Mouse (Mus musculus) adrenal gland, postnatal 25 days (tissue): Measurements from ENCODE around the gene Tbkbp1. TPM values are rescaled to one million over a fixed set of nuclear protein-coding genes. Genes with fewer than 3 reads are reported as not detected.
A peak's percentile ranks its signal among the peaks of the same experiment; 100 is the strongest.
"Not testable (repeated sequence)": the region's sequence is repeated elsewhere in the genome, so short reads cannot be mapped to it uniquely, and the experiment has no call there.

Source experiments
- DNase-seq: peaks from one replicate; pipeline ENCODE4 v3.0.0; 2021; ENCODE audit warnings: mixed read lengths
- long read RNA-seq: library from polyadenylated mRNA; stranded (forward); transcript quantifications from one replicate; pipeline ENCODE4 v2.0.0, GENCODE M21; 2021
- total RNA-seq: library from RNA; stranded (reverse); gene quantifications from 2 replicates; pipeline ENCODE4 v1.2.3, GENCODE M21; 2021

The Tbkbp1 gene
- 11.1 and 12.7 TPM in 2 replicates for total RNA-seq
- long read RNA-seq, partial matches to known transcripts, result 1 of 4 reads
- long read RNA-seq, other reads (novel, unspliced or antisense), result 3 of 4 reads

DNA sequence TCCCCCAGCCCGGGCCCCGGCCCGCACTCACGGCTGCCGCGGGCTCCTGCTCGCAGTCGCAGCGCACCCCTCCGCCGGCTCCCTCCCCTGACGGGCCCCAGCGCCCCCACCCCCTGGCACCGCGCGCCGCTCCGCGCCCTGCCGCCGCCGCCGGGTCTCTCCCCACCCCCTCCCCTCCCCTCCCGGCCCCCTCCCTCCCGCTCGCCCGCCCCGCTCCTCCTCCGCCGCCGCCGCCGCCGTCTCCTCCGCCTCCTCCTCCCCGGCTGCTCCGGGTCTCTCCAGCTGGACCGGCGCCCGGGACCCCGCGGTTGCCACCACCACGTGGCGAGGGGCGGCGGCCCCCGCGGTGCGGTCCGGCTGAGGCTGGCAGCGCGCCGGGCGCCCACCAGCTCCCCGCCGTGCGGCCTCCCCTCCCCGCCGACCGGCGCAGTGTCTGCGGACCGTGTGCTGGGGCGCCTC is at the start of gene Tbkbp1:
Gene Tbkbp1, minus strand, starts transcription at position 153 of the 459 bp plus-strand sequence.
- peak; percentile 53 for DNase-seq

DNA sequence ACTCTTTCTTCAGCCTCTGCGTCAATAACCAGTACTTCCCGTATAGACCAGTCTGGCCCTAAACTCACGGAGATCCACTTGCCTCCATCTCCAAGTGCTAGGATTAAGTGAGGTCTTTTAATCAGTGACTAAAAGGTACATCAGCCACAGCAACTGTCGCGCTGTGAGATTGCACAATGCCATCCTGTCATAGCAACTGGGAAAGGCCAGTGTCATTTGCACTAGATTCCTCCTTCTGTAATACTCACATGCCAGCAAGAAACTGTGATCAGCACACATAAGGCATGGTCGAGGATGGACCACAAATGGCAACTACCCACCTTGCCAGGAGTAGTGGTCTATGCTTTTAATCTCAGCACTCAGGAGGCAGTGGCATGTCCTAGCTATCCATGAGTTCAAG is 48.2 kb upstream of the Tbkbp1 start:
- peak; percentile 23 for DNase-seq

DNA sequence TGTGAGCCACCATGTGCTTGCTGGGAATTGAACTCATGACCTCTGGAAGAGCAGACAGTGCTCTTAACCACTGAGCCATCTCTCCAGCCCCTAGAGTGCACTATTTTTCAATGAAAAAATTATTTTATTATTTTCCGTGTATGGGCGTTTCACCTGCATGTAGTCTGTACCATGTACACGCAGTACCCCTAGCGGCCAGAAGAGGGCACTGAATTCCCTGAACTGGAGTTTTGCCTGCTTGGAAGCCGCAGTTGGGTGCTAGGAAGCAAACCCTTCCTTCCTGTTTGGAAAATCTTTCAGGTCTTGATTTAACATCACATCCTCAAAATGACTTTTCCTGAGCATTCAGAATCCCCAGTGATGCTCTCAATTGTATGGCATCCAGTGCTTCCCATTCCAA is 47.3 kb upstream of the Tbkbp1 start:
- DNase-seq, result peak; percentile 57

DNA sequence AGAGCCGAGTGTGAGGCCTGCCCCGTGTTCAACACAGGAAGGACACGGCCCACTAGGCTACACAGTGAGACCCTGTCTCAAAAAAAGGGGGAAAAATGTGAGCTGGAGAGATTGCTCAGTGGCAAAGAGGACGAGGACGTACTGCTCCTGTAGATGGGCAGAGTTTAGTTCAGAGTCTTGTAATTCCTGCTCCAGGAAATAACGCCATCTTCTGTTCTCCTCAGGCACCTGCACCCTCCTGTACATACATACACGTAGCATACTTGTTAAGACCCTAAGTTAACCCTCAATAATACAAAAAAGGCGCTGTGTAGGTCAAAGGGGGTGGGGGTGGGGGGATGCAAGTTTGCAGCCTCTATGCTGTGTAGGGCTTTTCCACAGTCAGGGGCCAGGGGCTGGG is 45.7 kb upstream of the Tbkbp1 start:
- no peak for DNase-seq

DNA sequence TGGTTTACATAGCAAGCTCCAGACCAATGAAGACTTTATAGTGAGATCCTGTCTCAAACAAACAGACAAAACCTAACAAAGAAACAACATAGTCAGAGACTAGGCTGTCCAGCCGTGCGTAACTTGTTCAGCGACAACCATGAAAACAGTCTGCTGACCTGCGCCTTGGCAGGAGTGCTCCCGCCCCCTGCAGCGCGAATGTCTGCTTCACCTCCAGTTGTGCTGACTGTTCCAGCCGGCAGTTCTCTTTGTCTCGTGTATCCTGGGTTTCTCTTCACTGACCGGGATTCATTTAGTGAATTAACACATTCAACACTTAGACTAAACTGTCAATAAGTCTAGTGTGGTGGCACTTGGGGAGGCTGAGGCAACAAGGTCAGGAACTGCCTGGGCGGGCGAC is 45.2 kb upstream of the Tbkbp1 start:
- DNase-seq, result no peak

DNA sequence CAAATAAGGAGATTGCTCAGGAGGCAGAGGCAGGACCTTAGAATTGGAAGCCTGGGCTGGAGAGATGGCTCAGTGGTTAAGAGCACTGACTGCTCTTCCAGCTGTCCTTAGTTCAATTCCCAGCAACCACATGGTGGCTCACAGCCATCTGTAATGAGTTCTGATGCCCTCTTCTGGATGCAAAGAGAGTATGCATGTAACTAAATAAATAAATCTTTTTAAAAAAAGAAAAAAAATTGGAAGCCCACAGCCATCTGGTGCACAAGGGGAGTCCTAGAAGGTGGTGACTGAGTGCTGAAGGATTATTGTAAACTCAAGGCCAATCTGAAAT is 41.3 kb upstream of the Tbkbp1 start:
- no peak for DNase-seq

DNA sequence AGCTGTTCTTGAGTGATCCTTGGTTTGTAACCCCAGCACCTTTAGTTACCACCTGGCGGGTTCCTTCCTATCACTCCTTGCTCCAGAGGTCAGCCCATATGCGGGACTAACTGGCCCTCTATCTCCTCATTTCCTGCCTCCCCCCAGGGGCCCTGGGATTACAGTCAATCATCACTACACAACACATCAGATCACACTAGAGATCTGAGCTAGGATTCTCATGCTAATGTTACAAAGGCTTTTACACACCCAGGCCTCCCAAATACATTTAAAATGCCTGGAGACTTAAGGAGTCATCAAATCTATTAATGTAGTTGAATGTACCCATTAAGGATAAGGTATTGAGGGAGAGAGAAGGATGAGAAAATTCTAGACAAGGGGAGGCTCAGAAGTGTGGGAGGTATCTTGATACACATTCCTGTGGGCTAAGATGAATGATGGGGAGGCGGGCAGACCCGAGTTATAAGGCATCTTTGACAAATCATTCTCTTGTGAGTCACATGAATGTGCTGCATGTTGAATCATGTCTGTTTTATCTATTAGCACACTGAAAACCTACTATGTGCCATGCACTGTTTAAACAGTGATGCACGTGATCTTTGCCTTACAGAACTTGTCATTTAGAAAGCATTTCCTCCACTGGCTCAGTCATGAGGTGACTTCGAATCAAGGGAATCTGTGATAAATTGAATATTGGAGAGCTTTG is 40.8 kb upstream of the Tbkbp1 start:
- DNase-seq, result no peak

DNA sequence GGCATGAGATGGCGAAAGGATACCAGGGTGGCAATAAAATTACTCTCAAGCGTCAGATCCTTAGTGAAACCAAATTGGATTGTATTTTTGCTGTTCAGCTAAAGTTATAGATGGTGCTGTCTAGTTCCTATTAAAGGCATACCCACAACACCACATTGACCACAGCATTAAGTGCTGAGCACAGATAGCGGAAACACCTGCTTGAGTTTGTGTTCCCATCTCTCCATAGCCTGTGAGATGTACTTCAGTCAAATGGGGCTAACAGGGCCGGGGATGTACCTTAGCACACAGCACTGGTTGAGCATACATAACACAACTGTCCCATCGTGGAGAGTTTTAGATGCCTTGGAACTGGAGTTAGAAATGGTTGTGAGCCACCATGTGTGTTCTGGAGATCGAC is 39.7 kb upstream of the Tbkbp1 start:
- DNase-seq, result no peak

DNA sequence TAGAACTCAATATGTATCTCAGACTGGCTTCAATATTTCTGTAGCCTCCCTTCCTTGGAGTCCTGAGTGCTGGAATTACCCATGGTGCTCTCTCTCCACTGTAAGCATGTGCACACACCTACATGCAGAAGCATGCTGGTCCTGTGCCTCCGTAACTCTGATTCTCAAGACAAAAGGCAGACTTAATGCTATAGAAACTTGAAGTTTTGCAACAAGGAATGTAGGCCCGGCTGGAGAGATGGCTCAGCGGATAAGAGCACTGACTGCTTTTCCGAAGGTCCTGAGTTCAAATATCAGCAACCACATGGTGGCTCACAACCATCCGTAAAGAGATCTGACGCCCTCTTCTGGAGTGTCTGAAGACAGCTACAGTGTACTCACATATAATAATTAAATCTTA is 38.4 kb upstream of the Tbkbp1 start:
- DNase-seq, result not testable (repeated sequence)

DNA sequence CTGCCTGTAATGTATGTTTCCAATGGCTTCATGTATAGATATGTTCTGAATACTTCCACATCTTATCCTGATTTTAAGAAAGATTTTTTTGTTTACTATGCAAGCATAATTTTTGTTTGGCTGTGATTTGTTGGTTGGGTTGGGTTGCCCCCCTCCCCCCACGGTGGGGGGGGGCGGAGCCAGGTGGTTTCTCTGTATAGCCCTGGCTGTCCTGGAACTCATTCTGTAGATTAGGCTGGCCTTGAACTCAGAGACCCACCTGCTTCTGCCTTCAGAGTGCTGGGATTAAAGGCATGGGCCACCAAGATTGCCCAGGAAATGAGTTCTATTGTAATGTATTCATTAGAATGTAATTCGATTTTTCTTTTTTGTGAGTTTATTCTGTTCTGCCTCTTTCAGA is 37.9 kb upstream of the Tbkbp1 start:
- no peak for DNase-seq

DNA sequence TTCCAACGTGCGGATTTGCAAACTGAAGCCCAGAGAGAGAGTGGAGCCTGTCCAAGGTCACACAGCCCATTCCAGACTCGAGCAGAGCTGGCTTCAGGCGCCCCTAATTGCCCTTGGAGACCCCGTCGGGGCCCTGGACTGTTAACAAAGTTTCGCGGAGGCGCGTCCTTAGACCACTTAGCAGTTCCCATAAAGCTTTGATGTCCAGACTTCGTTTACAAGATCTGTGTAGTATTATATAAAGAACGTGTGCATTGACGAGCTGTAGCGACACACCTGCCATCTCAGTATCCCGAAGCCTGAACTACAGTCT is 37.3 kb upstream of the Tbkbp1 start:
- DNase-seq, result no peak

DNA sequence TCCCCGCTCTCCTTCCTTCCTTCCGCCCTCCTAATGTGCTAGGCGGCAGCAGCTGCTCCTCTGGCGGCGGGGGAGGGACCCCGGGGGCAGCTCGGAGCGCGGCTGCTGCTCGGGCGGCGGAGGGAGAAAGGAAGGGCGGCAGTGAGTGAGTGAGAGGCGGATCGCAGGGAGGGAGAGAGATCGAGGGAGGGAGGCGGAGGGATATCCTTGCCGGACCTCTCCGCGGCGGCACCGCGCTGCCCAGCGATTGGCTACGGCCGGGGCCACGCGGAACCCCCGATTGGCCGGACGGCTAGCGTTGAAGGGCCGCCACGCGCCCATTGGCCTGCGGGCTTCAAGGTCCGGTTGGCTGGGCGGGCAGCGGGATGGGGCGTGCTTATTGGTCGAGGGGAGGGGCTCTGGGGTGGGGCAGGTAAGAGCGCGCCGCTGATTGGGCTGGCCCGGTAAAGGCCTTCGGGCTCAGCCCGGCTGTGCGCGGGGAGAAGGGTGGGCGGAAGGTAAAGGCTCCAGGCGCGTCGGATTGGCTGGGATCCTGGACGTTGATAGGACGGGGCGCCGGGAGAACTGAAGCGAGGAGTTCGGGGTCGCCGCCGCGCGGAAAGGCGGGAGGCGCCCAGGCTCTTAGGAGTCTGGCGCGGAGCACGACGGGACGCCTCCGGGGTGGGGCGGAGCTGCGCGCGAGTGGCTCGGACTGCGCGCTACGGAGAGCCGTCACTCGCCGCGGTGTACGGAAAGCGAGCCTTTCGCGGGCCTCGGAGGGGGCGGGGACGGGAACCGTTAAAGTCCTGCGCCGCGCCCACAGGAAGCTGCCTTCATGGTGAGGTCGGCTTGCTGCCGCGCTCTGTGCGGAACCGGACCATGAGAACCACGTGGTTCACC is 36.7 kb upstream of the Tbkbp1 start, which contains the start of gene Kpnb1:
Gene Kpnb1, minus strand, starts transcription at position 118 of the 879 bp plus-strand sequence.
- DNase-seq, result peak; percentile 99

DNA sequence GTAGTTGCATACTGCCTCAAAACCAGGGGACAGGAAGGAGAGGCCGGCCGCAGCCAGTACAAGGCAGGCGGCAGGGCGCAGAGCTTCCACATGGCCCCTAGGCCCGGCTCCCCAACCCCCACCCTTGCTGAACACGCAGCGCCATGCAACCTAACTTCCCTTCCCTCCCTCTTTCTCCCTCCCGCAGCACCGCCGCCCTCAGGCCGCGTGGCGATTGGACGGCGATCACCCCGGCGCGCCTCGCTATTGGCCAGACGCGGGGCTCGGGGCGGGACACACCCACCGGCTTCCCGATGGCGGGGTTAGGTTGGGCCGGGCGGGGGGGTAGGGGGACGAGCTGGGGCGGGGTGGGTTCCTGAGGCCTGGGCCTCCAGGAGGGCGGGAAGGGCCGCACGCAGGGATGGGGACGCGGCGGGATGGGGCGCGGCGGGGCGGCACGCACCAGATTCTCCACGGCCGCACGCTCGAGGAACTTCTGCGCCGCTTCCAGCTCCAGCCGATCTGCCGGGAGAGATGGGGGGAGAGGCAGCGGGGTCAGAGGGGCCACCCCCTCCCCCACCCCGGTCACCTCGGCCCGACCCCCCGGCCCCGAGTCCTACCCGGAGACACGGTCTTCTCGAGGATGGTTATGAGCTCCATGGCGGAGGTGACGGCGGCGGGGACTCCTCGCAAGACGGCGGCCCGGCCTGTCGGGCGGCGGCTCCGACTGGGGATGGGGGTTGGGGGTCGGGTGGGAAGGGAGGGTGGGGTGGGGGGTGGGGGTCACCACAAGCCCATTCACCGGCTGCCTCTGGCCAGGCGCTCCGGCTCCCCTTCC is 35.9 kb upstream of the Tbkbp1 start:
- peak; percentile 99 for DNase-seq

DNA sequence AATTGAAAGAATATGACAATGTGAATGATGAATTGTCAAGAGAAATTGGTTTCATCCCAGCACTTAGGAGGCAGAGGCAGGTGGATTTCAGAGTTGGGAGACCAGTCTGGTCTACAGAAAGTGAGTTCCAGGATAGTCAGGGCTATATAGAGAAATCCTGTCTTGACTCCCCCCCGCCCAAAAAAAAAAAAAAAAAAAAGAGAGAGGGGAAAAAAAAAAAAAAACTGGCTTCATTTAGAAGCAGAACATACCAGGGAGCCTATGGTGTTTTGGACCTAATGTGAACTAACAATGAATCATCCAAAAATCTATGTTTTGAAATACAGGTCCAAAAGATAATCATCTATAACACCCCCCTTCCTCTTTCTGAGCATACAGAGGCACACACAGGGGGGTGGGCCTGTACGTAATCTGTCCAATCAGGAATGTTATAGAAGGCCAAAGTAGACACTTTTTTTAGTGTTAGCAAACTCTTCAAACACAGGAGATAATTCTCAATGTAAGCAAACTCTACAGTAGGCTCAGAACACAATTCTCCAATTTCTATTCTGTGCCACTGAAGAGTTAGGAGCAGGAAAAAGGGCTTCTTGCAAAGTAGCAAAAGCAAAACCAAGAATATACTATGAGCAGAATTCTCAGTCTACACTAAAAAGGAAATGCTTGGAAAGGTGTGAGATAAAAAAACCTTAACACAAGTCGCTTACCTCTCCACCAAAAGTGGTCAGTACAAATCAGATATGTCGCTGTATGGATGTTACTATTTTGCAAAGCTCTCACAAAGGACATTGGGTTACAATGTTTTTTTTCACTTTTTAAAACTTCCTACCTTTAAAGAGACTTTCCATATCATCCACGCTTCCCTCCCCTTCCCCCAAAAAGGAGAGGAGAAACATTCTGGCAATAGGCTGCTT is 34.7 kb upstream of the Tbkbp1 start:
- DNase-seq, result no peak

DNA sequence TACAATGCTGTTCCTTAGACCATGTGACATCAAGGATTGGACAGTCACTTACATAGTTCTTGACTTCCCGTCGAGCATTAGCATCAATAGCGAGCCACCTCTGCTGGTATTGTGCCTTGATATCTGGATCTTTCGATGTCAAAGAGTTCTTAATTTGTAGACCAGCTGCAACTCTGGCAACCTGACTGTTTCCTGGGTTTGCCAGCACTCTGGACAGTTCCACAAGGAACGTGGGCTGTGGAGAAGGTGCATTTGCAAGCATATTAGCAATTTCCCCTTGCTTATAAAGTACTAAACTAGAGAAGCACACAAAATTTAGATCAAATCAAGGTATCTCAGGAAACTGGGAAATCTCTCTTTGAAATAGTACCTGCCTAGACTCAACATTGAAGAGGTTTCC is 33.6 kb upstream of the Tbkbp1 start:
- DNase-seq, result no peak

DNA sequence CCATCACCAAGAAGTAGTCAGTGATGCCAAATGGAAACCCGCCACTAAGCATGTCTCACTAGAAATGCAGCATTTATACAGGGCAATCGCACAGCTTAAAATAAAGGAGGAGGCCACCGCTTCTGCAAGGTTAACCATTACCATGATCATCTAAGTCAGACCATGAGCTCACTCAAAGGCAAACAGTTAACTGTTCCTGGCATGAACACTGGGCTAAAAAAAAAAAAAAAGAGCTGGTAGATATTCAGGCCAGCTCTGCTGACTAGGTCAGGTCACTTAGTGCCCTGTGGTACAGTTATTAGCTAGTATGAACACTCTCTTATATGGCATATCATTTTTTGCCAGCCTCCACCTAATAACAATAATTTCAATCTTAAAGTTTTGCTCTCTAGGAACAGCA is 31.2 kb upstream of the Tbkbp1 start:
- no peak for DNase-seq

DNA sequence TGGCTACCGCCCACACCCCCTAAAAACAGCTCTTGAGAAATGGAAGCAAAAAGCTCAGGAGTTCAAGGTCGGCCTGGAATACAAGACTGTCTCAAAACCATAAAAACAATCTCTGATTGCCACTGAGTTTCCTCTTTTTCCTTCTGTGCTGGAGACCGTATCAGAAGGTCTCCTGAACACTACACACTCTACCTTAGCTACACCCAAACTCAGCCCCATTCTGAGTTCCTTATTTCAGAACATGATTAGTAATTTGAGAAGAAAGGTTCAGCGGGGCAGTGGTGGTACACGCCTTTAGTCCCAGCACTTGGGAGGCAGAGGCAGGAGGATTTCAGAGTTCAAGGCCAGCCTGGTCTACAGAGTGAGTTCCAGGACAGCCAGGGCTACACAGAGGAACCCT is 29.8 kb upstream of the Tbkbp1 start:
- DNase-seq, result no peak

DNA sequence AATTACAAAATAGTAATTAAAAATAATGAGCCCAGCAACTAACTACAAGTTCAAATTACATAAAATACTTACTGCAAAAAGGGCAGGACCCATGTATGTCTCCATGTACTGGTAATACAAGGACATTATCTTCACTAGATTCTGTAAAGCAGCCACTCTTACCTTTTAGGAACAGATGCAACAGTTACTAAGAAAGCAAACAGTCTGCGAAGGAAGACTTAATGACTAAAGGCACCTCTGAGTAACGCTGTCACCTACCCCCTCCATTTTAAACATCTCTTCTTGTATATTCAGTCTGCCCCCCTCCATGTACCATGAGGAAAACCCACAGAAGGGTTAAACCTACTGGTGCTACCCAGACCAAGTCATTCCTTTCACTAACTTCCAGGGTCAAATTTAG is 26.9 kb upstream of the Tbkbp1 start:
- no peak for DNase-seq

DNA sequence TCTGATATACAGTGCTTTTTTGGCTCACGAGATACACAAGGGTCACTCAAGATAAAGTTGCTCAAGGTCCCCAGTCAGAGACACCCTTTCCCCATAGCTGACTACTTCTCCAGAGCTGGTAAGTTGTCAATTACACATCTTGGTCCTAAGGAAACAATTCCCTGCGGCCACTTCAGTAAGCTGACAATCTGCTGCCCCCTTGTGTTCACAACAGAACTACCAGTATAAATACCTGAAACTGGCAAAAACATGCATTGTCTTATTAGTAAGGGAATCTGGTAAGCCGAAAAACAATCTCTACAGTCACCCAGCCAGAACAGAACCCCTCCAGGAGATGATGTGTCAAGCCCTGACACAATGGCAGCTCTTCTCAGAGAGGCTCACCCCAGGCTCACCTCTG is 25.6 kb upstream of the Tbkbp1 start:
- no peak for DNase-seq

DNA sequence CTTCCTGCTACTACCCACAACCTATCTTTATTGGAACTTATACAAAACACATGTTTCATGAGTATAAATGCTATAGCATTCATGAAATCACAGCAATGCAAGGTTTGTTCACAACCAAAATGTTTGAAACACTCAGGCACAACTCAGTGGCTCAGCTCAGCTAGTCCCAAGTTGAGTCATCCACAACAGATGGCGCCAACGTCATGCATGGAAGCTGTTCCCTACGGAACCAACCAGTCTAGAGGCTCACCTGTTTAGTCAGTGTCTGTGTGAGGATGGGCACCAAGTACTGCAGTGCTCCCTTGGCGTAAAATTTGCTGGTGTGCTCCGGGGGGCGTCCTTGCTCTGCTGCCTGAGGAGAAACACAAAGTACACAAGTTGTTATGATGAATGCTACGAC is 24.2 kb upstream of the Tbkbp1 start:
- no peak for DNase-seq

DNA sequence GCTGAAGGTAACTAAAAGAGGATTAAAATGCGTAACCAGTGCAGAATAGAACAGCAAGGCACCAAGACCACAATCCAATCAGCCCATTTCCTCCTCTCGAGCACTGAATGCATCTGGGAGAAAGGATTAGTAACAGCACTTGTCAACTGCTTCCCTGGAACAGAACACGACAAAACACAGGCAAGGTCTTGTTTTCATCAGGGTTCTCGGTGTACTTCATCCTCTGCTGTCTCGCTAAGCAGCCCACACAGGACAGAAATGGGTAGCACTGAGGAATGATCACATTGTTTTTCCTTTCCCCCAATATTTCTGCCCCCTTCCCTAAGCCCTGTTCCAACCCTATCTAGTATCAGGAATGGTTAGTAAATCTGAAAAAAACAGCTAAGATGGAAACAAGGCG is 9.0 kb upstream of the Tbkbp1 start:
- no peak for DNase-seq

DNA sequence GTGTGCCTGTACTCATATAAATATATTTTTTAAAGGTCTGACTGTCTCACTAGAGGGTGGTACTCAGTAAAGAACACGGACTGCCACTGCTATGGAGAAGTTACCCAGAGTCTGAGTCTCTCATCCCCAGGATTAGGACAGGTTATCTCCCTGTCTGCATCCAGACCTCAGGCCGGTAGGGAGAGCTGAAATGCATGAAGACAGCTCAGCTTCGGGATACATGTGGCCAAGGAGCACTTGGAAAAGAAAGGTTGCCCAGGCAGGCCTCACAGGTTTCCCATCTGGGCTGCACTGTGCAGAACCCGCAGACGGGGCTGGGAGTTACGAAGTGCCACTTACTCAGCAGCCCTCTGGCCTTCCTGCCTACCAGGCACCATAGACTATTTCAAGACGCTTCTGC is 5.7 kb upstream of the Tbkbp1 start:
- no peak for DNase-seq
